ENCODE assay signal across 8 mouse cellular contexts in the genomic region with DNA sequence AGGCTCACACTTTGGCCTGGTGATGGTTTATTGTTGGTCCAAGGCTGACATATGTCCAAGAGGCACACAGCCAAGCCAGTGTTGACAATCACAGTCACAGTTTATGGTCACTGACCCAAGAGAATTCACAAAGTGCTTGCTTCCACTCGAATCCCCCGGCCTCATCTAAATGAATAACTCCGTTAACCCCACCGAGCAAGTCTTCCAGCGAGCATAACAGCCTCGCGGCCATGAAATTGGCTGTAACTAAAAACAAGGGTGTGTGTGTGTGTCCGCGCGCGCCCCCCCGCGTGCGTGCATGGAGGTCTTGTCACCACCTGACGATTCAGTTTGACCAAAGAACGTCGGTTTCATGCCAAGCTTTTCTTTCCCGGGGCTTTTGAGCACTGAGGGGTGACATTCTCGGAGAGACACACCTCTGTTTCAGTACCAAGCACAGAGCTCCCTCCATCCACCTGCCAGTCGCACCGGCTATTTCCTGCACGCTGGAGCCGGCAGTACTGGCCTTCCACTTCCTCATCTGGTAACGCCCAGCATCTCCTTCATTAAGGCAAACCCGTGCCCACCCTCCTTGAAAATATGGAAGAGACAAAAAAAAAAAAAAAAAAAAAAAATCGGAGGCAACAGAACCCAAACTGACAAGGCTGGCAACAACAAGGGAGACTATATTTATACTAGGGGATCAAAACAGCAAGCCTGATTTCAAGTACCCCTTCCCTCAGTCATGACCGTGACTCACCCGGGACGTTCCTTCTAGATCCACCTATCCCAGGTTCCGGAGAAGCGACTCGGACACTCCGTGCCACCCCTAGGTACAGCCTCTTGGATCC. TPM values are rescaled to one million over a fixed set of nuclear protein-coding genes. Genes with fewer than 3 reads are reported as not detected.
A peak's percentile ranks its signal among the peaks of the same experiment; 100 is the strongest.
DNase-seq lines count a peak whose midpoint lies in the region; ATAC-seq lines count a peak whose summit lies in the region.

No protein-coding gene starts in this region.

- ATAC-seq in hindbrain, embryonic 15.5 days (ENCODE audit: low FRiP score, low read depth) = peak; percentile 14; the same call in 1 of the 2 replicates

- DNase-seq in NIH3T3 (ENCODE audit: low read depth) = peak; percentile 46
- peak; percentile 41 for DNase-seq in c-Kit-negative CD71-positive TER-119-positive erythroid progenitor cells, embryonic 14.5 days (ENCODE audit: low read depth, low spot score)
- DNase-seq in forebrain, embryonic 10.5 days (ENCODE audit: extremely low spot score, low spot score) = peak; percentile 33
- peak; percentile 41 to 52 for DNase-seq in left cerebral cortex, postnatal 14 days (ENCODE audit: low spot score in 2 of 2)
- DNase-seq in right cerebral cortex, postnatal 4 days = peak; percentile 20
- DNase-seq in urinary bladder, adult 18-20 months (ENCODE audit: low spot score in 2 of 2) = no peak

- peaks cover 5% of the 10 kb centered on the region; the same call in 1 of the 2 replicates for H3K27me3 ChIP-seq in forebrain, embryonic 10.5 days (ENCODE audit: poor library complexity, severe bottlenecking)
- H3K27me3 ChIP-seq in hindbrain, embryonic 15.5 days = 0 out of 2 replicates have a peak, but pooled peaks cover 4% of the 10 kb centered on the region

- H3K9me3 ChIP-seq in forebrain, embryonic 10.5 days = no peaks in the 10 kb centered on the region
- no peaks in the 10 kb centered on the region for H3K9me3 ChIP-seq in hindbrain, embryonic 15.5 days

- no peak overlapping the region for H3K27ac ChIP-seq in forebrain, embryonic 10.5 days
- peak overlapping the region; percentile 36 for H3K27ac ChIP-seq in hindbrain, embryonic 15.5 days (replicated peaks)
- peak overlapping the region; percentile 28; the same call in 1 of the 2 replicates for H3K27ac ChIP-seq in macrophage

- 2% methylated on average over 33 of the region's 33 CpGs for WGBS in forebrain, embryonic 10.5 days
- under 1% methylated on average over 33 of the region's 33 CpGs for WGBS in hindbrain, embryonic 15.5 days
- WGBS in macrophage (ENCODE audit: missing documents) = 1% methylated on average over 32 of the region's 33 CpGs

- peak overlapping the region; percentile 79 for H3K4me3 ChIP-seq in forebrain, embryonic 10.5 days
- peak overlapping the region; percentile 87 for H3K4me3 ChIP-seq in hindbrain, embryonic 15.5 days
- peak overlapping the region; percentile 79 for H3K4me3 ChIP-seq in macrophage (ENCODE audit: inconsistent target)

- no peaks in the 10 kb centered on the region; the same call in 1 of the 2 replicates for H3K36me3 ChIP-seq in forebrain, embryonic 10.5 days (replicated peaks)
- peaks cover 17% of the 10 kb centered on the region for H3K36me3 ChIP-seq in hindbrain, embryonic 15.5 days
- peaks cover 18% of the 10 kb centered on the region for H3K36me3 ChIP-seq in macrophage (ENCODE audit: inconsistent target)

- H3K4me1 ChIP-seq in forebrain, embryonic 10.5 days = peaks cover 29% of the 10 kb centered on the region
- H3K4me1 ChIP-seq in hindbrain, embryonic 15.5 days (replicated peaks) = peaks cover 26% of the 10 kb centered on the region

- H3K4me2 ChIP-seq in hindbrain, embryonic 15.5 days = peak overlapping the region; percentile 93

- H3K9ac ChIP-seq in hindbrain, embryonic 15.5 days = peak overlapping the region; percentile 56

- no peaks in the 10 kb centered on the region; the same call in 1 of the 2 replicates for H3K79me2 ChIP-seq in macrophage (ENCODE audit: inconsistent target)

- intact Hi-C loops in left cerebral cortex, postnatal 14 days (cut with DNase I) = loop anchor here (10.0 kb wide), 1 partner anchor 139 kb away; the partner anchor contains the start of gene Srrm1

RNA-seq across cellular contexts. Expression of gene Stpg1, which starts 0.7 kb away (rescaled TPM):
- polyA plus RNA-seq in forebrain, embryonic 10.5 days (2016; fragmentation: Nextera tagmentation; extraction: Ambion mirVana) = 0.16 and 0.32 TPM in 2 replicates
- 0.34 and 0.56 TPM in 2 replicates for polyA plus RNA-seq in hindbrain, embryonic 15.5 days (2015; fragmentation: Nextera tagmentation; extraction: Ambion mirVana)
- 1 to 10 TPM in 1 of 2 experiments, under 1 TPM in 1; 0.81 to 1.1 TPM for total RNA-seq in left cerebral cortex, postnatal 14 days (2021)
- total RNA-seq in macrophage (2018; cell fraction: chromatin; rRNA removed) = 1 to 10 TPM in 2 of 26 experiments, under 1 TPM in 7, not detected in 17; 0.30 to 1.3 (median 0.70) TPM
- total RNA-seq in macrophage (2018; cell fraction: cytosol; rRNA removed) = under 1 TPM; 0.15 to 0.62 (median 0.30) TPM
- total RNA-seq in macrophage (2018; cell fraction: nucleus; rRNA removed) = 1 to 10 TPM in 3 of 26 experiments, under 1 TPM in 11, not detected in 12; 0.22 to 2.9 (median 0.56) TPM
- 0.40 to 0.56 TPM in 2 of 3 replicates, not detected in the other for polyA plus RNA-seq in macrophage (2018)

RNA-seq across cellular contexts. Expression of gene Nipal3, which starts 0.9 kb away (rescaled TPM):
- polyA plus RNA-seq in forebrain, embryonic 10.5 days (2016; fragmentation: Nextera tagmentation; extraction: Ambion mirVana) = 0.95 and 2.9 TPM in 2 replicates
- polyA plus RNA-seq in hindbrain, embryonic 15.5 days (2015; fragmentation: Nextera tagmentation; extraction: Ambion mirVana) = 8.1 and 9.6 TPM in 2 replicates
- total RNA-seq in left cerebral cortex, postnatal 14 days (2021) = 100 to 1,000 TPM; 111 to 118 TPM
- 10 to 100 TPM in 18 of 26 experiments, 1 to 10 TPM in 8; 1.6 to 50.0 (median 19.8) TPM for total RNA-seq in macrophage (2018; cell fraction: chromatin; rRNA removed)
- 10 to 100 TPM; 15.3 to 55.2 (median 27.9) TPM for total RNA-seq in macrophage (2018; cell fraction: cytosol; rRNA removed)
- 10 to 100 TPM in 25 of 26 experiments, 1 to 10 TPM in 1; 5.2 to 72.9 (median 33.9) TPM for total RNA-seq in macrophage (2018; cell fraction: nucleus; rRNA removed)
- polyA plus RNA-seq in macrophage (2018) = 10.9 to 33.9 TPM (median 26.1 TPM) in 3 replicates

Comparison
In these comparisons a context has a peak if more than half of its experiments do, and no peak if none do; other contexts are left out.
1. DNase-seq: peak in NIH3T3 (single experiment), c-Kit-negative CD71-positive TER-119-positive erythroid progenitor cells, embryonic 14.5 days (single experiment), forebrain, embryonic 10.5 days (single experiment), left cerebral cortex, postnatal 14 days (2 of 2) and right cerebral cortex, postnatal 4 days (single experiment); none in urinary bladder, adult 18-20 months (0 of 2).
2. Peak in every context shown above with its lines, with median percentiles within 50 percentile points of each other: H3K4me3 ChIP-seq.